Mouse (Mus musculus): Measurements from ENCODE around the gene Ccdc12. TPM values are rescaled to one million over a fixed set of nuclear protein-coding genes. Genes with fewer than 3 reads are reported as not detected.
A peak's percentile ranks its signal among the peaks of the same experiment; 100 is the strongest.

Gene Ccdc12
- polyA plus RNA-seq, 1 experiment from 2014 or later: 122 TPM

DNA sequence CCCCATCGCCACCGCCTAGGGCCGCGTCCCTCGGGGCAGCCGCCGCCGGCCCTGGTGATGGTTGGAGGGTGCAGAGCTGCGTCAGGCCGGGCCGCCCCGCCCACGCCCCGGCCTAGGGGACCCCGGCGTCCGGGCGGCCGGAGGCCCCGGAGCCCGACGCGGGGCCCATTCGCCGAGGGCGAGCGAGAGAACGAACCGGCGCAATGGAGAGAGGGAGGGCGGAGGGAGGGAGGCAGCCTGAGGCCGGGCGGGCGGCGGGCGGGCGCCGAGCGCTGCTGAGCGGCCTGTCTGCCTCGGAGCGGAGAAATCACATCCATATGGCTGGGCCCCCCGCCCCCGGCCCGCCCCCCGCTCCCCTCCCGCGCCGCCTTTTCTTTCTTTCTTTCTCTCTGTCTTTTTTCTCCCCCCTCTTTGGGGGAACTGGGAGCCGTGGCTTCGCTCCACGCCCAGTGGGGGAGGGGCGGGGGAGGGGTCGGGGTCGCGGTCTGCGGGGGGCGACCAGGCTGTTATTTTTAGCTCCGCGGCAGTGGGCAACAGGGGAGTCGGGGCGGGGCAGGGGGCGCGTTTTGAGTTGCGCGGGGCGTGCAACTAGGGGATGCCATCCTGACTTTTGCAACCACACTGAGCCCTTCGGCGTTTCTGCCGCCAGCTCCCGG lies 86.1 kb downstream of the Ccdc12 start:
- Histone ChIP-seq H3K9ac (ENCODE audit: low read depth, low read length) (peak overlapping the region; percentile 60), H3K36me3 (ENCODE audit: control insufficient read depth, insufficient read depth) (no peaks in the 10 kb centered on the region), H3K4me2 (replicated peaks; ENCODE audit: low read depth) (peak overlapping the region; percentile 83), H3K27me3 (replicated peaks; ENCODE audit: control insufficient read depth, insufficient read depth, low read length) (peaks cover 58% of the 10 kb centered on the region), H3K4me3 (ENCODE audit: low read depth, low read length) (peak overlapping the region; percentile 65), H3K27ac (ENCODE audit: low read depth, low read length) (peak overlapping the region; percentile 60; the same call in 1 of the 2 replicates), H3K9me3 (ENCODE audit: control insufficient read depth) (no peaks in the 10 kb centered on the region), H3K4me1 (replicated peaks; ENCODE audit: control insufficient read depth, insufficient read depth, low read length) (no peaks in the 10 kb centered on the region)
- WGBS: 1% methylated on average over 33 of the region's 71 CpGs
- ATAC-seq: no peak; the same call in 1 of the 2 replicates
- no peak for TF ChIP-seq CTCF (IDR thresholded peaks at IDR 0.05; ENCODE audit: low read depth)

GRCm38 (mm10) chr9:110742951-110743455 lies 86.7 kb downstream of the Ccdc12 start:
- Histone ChIP-seq H3K4me1 (replicated peaks; ENCODE audit: control insufficient read depth, insufficient read depth, low read length) (no peaks in the 10 kb centered on the region), H3K9me3 (ENCODE audit: control insufficient read depth) (no peaks in the 10 kb centered on the region), H3K36me3 (ENCODE audit: control insufficient read depth, insufficient read depth) (no peaks in the 10 kb centered on the region), H3K27ac (ENCODE audit: low read depth, low read length) (peak overlapping the region; percentile 60), H3K4me2 (replicated peaks; ENCODE audit: low read depth) (peak overlapping the region; percentile 83), H3K9ac (ENCODE audit: low read depth, low read length) (peak overlapping the region; percentile 60), H3K27me3 (replicated peaks; ENCODE audit: control insufficient read depth, insufficient read depth, low read length) (peaks cover 58% of the 10 kb centered on the region), H3K4me3 (ENCODE audit: low read depth, low read length) (peak overlapping the region; percentile 65)
- no peak for TF ChIP-seq CTCF (IDR thresholded peaks at IDR 0.05; ENCODE audit: low read depth)
- under 1% methylated on average over 45 of the region's 49 CpGs for WGBS
- ATAC-seq: no peak

DNA sequence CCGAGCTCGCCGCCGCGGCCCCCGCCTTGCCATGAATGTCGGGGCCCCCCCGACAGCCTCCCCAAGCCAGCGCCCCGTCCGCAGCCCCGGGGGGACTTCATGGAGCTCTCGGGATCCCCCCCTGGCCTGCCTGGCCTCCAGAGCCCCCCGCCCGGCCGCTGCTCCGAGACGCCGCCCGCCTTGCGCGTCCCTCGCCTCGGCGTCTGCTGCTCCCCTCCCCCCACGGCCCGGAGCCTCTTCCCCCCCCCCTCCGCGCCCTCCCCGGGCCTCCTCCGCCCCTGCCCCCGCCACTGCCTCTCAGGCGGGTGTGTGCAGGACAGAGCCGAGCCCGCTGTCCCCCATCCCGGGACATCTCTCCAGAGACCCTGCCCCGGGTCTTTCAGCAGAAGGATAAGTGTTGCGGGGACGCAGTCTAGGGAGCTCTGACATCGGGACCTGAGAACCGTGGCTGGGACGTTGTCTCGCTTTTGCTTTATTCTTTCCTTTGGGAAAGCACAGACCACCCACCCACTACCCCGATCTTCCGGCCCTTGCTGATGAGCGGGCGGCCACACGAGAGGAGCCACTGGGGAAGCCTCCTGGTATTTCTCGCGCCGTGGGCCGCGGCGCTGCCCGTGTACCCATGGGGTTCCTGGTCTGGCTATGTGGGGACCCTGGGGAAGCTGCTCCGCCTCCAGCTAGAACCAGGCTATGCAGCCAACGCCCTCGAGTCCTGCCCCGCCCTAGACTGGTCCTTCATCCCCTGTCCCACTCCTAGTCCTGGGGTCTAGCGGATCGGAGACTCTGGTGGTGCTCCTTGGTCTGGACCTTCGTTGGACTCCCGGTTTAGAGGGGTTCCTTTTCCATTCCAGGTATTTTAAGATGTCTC lies 87.4 kb downstream of the Ccdc12 start:
- no peaks in the 10 kb centered on the region for H3K36me3 ChIP-seq (ENCODE audit: control insufficient read depth, insufficient read depth)
- TF ChIP-seq CTCF (IDR thresholded peaks at IDR 0.05; ENCODE audit: low read depth): no peak
- H3K27ac ChIP-seq (ENCODE audit: low read depth, low read length): peak overlapping the region; percentile 50; the same call in 1 of the 2 replicates
- peak overlapping the region; percentile 60 for H3K9ac ChIP-seq (ENCODE audit: low read depth, low read length)
- ATAC-seq: peak; percentile 34; the same call in 1 of the 2 replicates
- H3K4me3 ChIP-seq (ENCODE audit: low read depth, low read length): peak overlapping the region; percentile 65
- H3K27me3 ChIP-seq (replicated peaks; ENCODE audit: control insufficient read depth, insufficient read depth, low read length): peaks cover 58% of the 10 kb centered on the region
- 6% methylated on average over 44 of the region's 63 CpGs for WGBS
- H3K9me3 ChIP-seq (ENCODE audit: control insufficient read depth): no peaks in the 10 kb centered on the region
- peak overlapping the region; percentile 83 for H3K4me2 ChIP-seq (replicated peaks; ENCODE audit: low read depth)
- no peaks in the 10 kb centered on the region for H3K4me1 ChIP-seq (replicated peaks; ENCODE audit: control insufficient read depth, insufficient read depth, low read length)

- Histone ChIP-seq H3K4me3 (ENCODE audit: low read depth, low read length) (no peak overlapping the region), H3K27me3 (replicated peaks; ENCODE audit: control insufficient read depth, insufficient read depth, low read length) (peaks cover 46% of the 10 kb centered on the region), H3K27ac (ENCODE audit: low read depth, low read length) (no peak overlapping the region), H3K9me3 (ENCODE audit: control insufficient read depth) (no peaks in the 10 kb centered on the region), H3K4me2 (replicated peaks; ENCODE audit: low read depth) (no peak overlapping the region), H3K9ac (ENCODE audit: low read depth, low read length) (no peak overlapping the region), H3K4me1 (replicated peaks; ENCODE audit: control insufficient read depth, insufficient read depth, low read length) (no peaks in the 10 kb centered on the region), H3K36me3 (ENCODE audit: control insufficient read depth, insufficient read depth) (no peaks in the 10 kb centered on the region)
- no peak for ATAC-seq
- WGBS: 44% methylated on average over 5 of the region's 5 CpGs
- TF ChIP-seq CTCF (IDR thresholded peaks at IDR 0.05; ENCODE audit: low read depth): no peak
Measured at GRCm38 (mm10) chr9:110745752-110746151, 89.4 kb downstream of the Ccdc12 start.

GRCm38 (mm10) chr9:110746238-110746637 lies 89.9 kb downstream of the Ccdc12 start:
- no peak for ATAC-seq
- H3K4me2 ChIP-seq (replicated peaks; ENCODE audit: low read depth): no peak overlapping the region
- H3K4me3 ChIP-seq (ENCODE audit: low read depth, low read length): no peak overlapping the region

GRCm38 (mm10) chr9:110746961-110747360 lies 90.7 kb downstream of the Ccdc12 start, which contains the start of gene Pth1r:
Gene Pth1r, minus strand, starts transcription at chr9:110747145.
- ATAC-seq: no peak
- Histone ChIP-seq H3K4me1 (replicated peaks; ENCODE audit: control insufficient read depth, insufficient read depth, low read length) (no peaks in the 10 kb centered on the region), H3K27ac (ENCODE audit: low read depth, low read length) (no peak within 1 kb of the TSS), H3K27me3 (replicated peaks; ENCODE audit: control insufficient read depth, insufficient read depth, low read length) (peaks cover 36% of the 10 kb centered on the region), H3K36me3 (ENCODE audit: control insufficient read depth, insufficient read depth) (no peaks in the 10 kb centered on the region), H3K9me3 (ENCODE audit: control insufficient read depth) (no peaks in the 10 kb centered on the region), H3K9ac (ENCODE audit: low read depth, low read length) (no peak within 1 kb of the TSS), H3K4me2 (replicated peaks; ENCODE audit: low read depth) (no peak within 1 kb of the TSS), H3K4me3 (ENCODE audit: low read depth, low read length) (no peak within 1 kb of the TSS)
- WGBS: 58% methylated on average over 7 of the region's 7 CpGs
- no peak for TF ChIP-seq CTCF (IDR thresholded peaks at IDR 0.05; ENCODE audit: low read depth)

More at GRCm38 (mm10) chr9:110746238-110746637, 89.9 kb downstream of the Ccdc12 start:
- Histone ChIP-seq H3K36me3 (ENCODE audit: control insufficient read depth, insufficient read depth) (no peaks in the 10 kb centered on the region), H3K9me3 (ENCODE audit: control insufficient read depth) (no peaks in the 10 kb centered on the region), H3K27me3 (replicated peaks; ENCODE audit: control insufficient read depth, insufficient read depth, low read length) (peaks cover 42% of the 10 kb centered on the region), H3K27ac (ENCODE audit: low read depth, low read length) (no peak overlapping the region), H3K9ac (ENCODE audit: low read depth, low read length) (no peak overlapping the region), H3K4me1 (replicated peaks; ENCODE audit: control insufficient read depth, insufficient read depth, low read length) (no peaks in the 10 kb centered on the region)
- TF ChIP-seq CTCF (IDR thresholded peaks at IDR 0.05; ENCODE audit: low read depth): no peak
- WGBS: 51% methylated on average over 5 of the region's 5 CpGs
